Mouse (Mus musculus) forebrain, embryonic 10.5 days (tissue): ENCODE results near the gene Fancd2os. TPM values are rescaled to one million over a fixed set of nuclear protein-coding genes. Genes with fewer than 3 reads are reported as not detected.

Experiments used
- DNase-seq: peaks from one replicate; pipeline ENCODE4 v3.0.0-alpha.2; 2017; ENCODE audit warnings: low spot score; ENCODE audit errors: extremely low spot score
- H3K27ac ChIP-seq: fragments of 300-500 bp; sonication (generic); 2 replicates; pipeline ENCODE4 v1.5.1; 2016; ENCODE audit warnings: mild to moderate bottlenecking
- H3K27me3 ChIP-seq: fragments of 300-500 bp; sonication (generic); 2 replicates; pipeline ENCODE4 v1.6.1; 2016; ENCODE audit warnings: mild to moderate bottlenecking; ENCODE audit not compliant: poor library complexity, severe bottlenecking
- H3K36me3 ChIP-seq: fragments of 300-500 bp; sonication (generic); replicated peaks from 2 replicates; pipeline ENCODE4 v1.6.1; 2016; ENCODE audit warnings: mild to moderate bottlenecking, moderate library complexity
- H3K4me1 ChIP-seq: fragments of 300-500 bp; sonication (generic); 2 replicates; pipeline ENCODE4 v1.6.1; 2016
- H3K4me3 ChIP-seq: fragments of 300-500 bp; sonication (generic); 2 replicates; pipeline ENCODE4 v1.5.1; 2016; ENCODE audit warnings: mild to moderate bottlenecking, moderate library complexity
- H3K9me3 ChIP-seq: fragments of 300-500 bp; sonication (generic); 2 replicates; pipeline ENCODE4 v1.6.1; 2016; ENCODE audit warnings: mild to moderate bottlenecking, moderate library complexity
- WGBS: fragments of 180-500 bp; shearing (Covaris S2); methylation state at CpG from one replicate; pipeline ENCODE4 v1.1.7; 2016; 5-methylcytosine and 5-hydroxymethylcytosine counted together
- polyA plus RNA-seq: library from polyadenylated mRNA; unstranded; fragments of >200 nt; fragmentation: Nextera tagmentation; extraction: Ambion mirVana; gene quantifications from 2 replicates; pipeline ENCODE4 v1.2.1, GENCODE M21; 2016

Fancd2os gene
- polyA plus RNA-seq, 1 experiment from 2014 or later = not detected

GRCm38 (mm10) chr6:113599833-113600232, 682 bp downstream of the Fancd2os start:
- 81% methylated on average over 5 of the region's 5 CpGs for WGBS
- no peaks in the 10 kb centered on the region for H3K27me3 ChIP-seq
- H3K4me3 ChIP-seq = no peak overlapping the region
- H3K4me1 ChIP-seq = peaks cover 10% of the 10 kb centered on the region
- 0 out of 2 replicates have a peak overlapping the region, but pooled peaks have one; percentile 76 for H3K27ac ChIP-seq
- DNase-seq = no peak
- H3K9me3 ChIP-seq = no peaks in the 10 kb centered on the region
- H3K36me3 ChIP-seq = peaks cover 21% of the 10 kb centered on the region

GRCm38 (mm10) chr6:113597945-113598344, 2.6 kb downstream of the Fancd2os start:
- Histone ChIP-seq H3K4me1 (peaks cover 10% of the 10 kb centered on the region), H3K4me3 (no peak overlapping the region), H3K27ac (no peak overlapping the region), H3K27me3 (no peaks in the 10 kb centered on the region), H3K9me3 (no peaks in the 10 kb centered on the region), H3K36me3 (peaks cover 30% of the 10 kb centered on the region)
- WGBS = 94% methylated on average over 4 of the region's 4 CpGs
- DNase-seq = no peak

GRCm38 (mm10) chr6:113592637-113593036, 7.9 kb downstream of the Fancd2os start:
- Histone ChIP-seq H3K27ac (no peak overlapping the region), H3K4me1 (no peaks in the 10 kb centered on the region), H3K27me3 (no peaks in the 10 kb centered on the region), H3K4me3 (no peak overlapping the region), H3K9me3 (no peaks in the 10 kb centered on the region), H3K36me3 (peaks cover 57% of the 10 kb centered on the region)
- 96% methylated on average over 2 of the region's 2 CpGs for WGBS
- no peak for DNase-seq

GRCm38 (mm10) chr6:113586466-113587183, 13.9 kb downstream of the Fancd2os start:
- WGBS = 83% methylated on average over 5 of the region's 5 CpGs
- Histone ChIP-seq H3K4me3 (no peak overlapping the region), H3K9me3 (no peaks in the 10 kb centered on the region), H3K36me3 (peaks cover 65% of the 10 kb centered on the region), H3K27me3 (no peaks in the 10 kb centered on the region), H3K4me1 (no peaks in the 10 kb centered on the region), H3K27ac (no peak overlapping the region)
- DNase-seq = no peak

- no peaks in the 10 kb centered on the region for H3K27me3 ChIP-seq
- WGBS = 92% methylated on average over 5 of the region's 5 CpGs
- H3K36me3 ChIP-seq = peaks cover 73% of the 10 kb centered on the region
- no peaks in the 10 kb centered on the region for H3K9me3 ChIP-seq
- H3K4me3 ChIP-seq = no peak overlapping the region
- H3K27ac ChIP-seq = no peak overlapping the region
- no peaks in the 10 kb centered on the region for H3K4me1 ChIP-seq
- no peak for DNase-seq
Measured at GRCm38 (mm10) chr6:113585065-113585464, 15.4 kb downstream of the Fancd2os start.

- Histone ChIP-seq H3K27me3 (no peaks in the 10 kb centered on the region), H3K9me3 (no peaks in the 10 kb centered on the region), H3K36me3 (peaks cover 76% of the 10 kb centered on the region), H3K4me3 (no peak overlapping the region), H3K27ac (no peak overlapping the region), H3K4me1 (no peaks in the 10 kb centered on the region)
- 93% methylated on average over 4 of the region's 4 CpGs for WGBS
- no peak for DNase-seq
Measured at GRCm38 (mm10) chr6:113583023-113583422, 17.5 kb downstream of the Fancd2os start.

GRCm38 (mm10) chr6:113579306-113579705, 21.2 kb downstream of the Fancd2os start:
- Histone ChIP-seq H3K27ac (no peak overlapping the region), H3K27me3 (no peaks in the 10 kb centered on the region), H3K36me3 (peaks cover 82% of the 10 kb centered on the region), H3K9me3 (no peaks in the 10 kb centered on the region), H3K4me3 (no peak overlapping the region), H3K4me1 (no peaks in the 10 kb centered on the region)
- WGBS = 93% methylated on average over 3 of the region's 3 CpGs
- no peak for DNase-seq

GRCm38 (mm10) chr6:113576044-113576443, 24.5 kb downstream of the Fancd2os start:
- Histone ChIP-seq H3K4me1 (no peaks in the 10 kb centered on the region), H3K27me3 (no peaks in the 10 kb centered on the region), H3K9me3 (no peaks in the 10 kb centered on the region), H3K36me3 (peaks cover 84% of the 10 kb centered on the region), H3K4me3 (no peak overlapping the region), H3K27ac (no peak overlapping the region)
- no peak for DNase-seq
- WGBS = 96% methylated on average over 6 of the region's 6 CpGs

- H3K36me3 ChIP-seq = peaks cover 98% of the 10 kb centered on the region
- no peak overlapping the region for H3K4me3 ChIP-seq
- DNase-seq = no peak
- WGBS = 96% methylated on average over 1 of the region's 1 CpGs
- H3K27me3 ChIP-seq = no peaks in the 10 kb centered on the region
- H3K27ac ChIP-seq = no peak overlapping the region
- no peaks in the 10 kb centered on the region for H3K9me3 ChIP-seq
- no peaks in the 10 kb centered on the region for H3K4me1 ChIP-seq
Measured at GRCm38 (mm10) chr6:113564557-113564956, 36.0 kb downstream of the Fancd2os start.

- Histone ChIP-seq H3K9me3 (no peaks in the 10 kb centered on the region), H3K4me3 (no peak overlapping the region), H3K27me3 (no peaks in the 10 kb centered on the region), H3K27ac (no peak overlapping the region), H3K4me1 (no peaks in the 10 kb centered on the region), H3K36me3 (peaks cover 92% of the 10 kb centered on the region)
- DNase-seq = no peak
- WGBS = 87% methylated on average over 6 of the region's 6 CpGs
Measured at GRCm38 (mm10) chr6:113559736-113560135, 40.8 kb downstream of the Fancd2os start.

Other genes starting within 250 kb of the Fancd2os start
- 53.8 and 59.3 TPM in 2 replicates for gene Tada3, start 222.8 kb downstream of the Fancd2os start, polyA plus RNA-seq
- gene Arpc4, start 222.6 kb downstream of the Fancd2os start, polyA plus RNA-seq = 366 TPM in 2 replicates
- gene Ttll3, start 211.5 kb downstream of the Fancd2os start, polyA plus RNA-seq = 4.0 and 4.2 TPM in 2 replicates
- gene Rpusd3, start 181.4 kb downstream of the Fancd2os start, polyA plus RNA-seq = 38.3 and 40.6 TPM in 2 replicates
- not detected in 2 replicates for gene Cidec, start 165.0 kb downstream of the Fancd2os start, polyA plus RNA-seq
- gene Jagn1, start 158.1 kb downstream of the Fancd2os start, polyA plus RNA-seq = 85.1 and 92.0 TPM in 2 replicates
- 0.73 and 1.3 TPM in 2 replicates for gene Il17re, start 142.2 kb downstream of the Fancd2os start, polyA plus RNA-seq
- 2.5 and 2.7 TPM in 2 replicates for gene Il17rc, start 129.3 kb downstream of the Fancd2os start, polyA plus RNA-seq
- gene Creld1, start 117.4 kb downstream of the Fancd2os start, polyA plus RNA-seq = 31.1 and 33.2 TPM in 2 replicates
- gene Prrt3, start 98.8 kb downstream of the Fancd2os start, polyA plus RNA-seq = 2.1 and 2.8 TPM in 2 replicates
- gene Emc3, start 69.1 kb downstream of the Fancd2os start, polyA plus RNA-seq = 75.0 and 78.5 TPM in 2 replicates
- 20.7 and 25.0 TPM in 2 replicates for gene Fancd2, start 69.0 kb downstream of the Fancd2os start, polyA plus RNA-seq
- gene Brk1, start 4.1 kb upstream of the Fancd2os start, polyA plus RNA-seq = 200 and 203 TPM in 2 replicates
- 41.4 and 42.4 TPM in 2 replicates for gene Vhl, start 23.2 kb upstream of the Fancd2os start, polyA plus RNA-seq
- 3.8 and 3.9 TPM in 2 replicates for gene Irak2, start 37.8 kb upstream of the Fancd2os start, polyA plus RNA-seq
- gene Tatdn2, start 96.3 kb upstream of the Fancd2os start, polyA plus RNA-seq = 0.62 and 0.76 TPM in 2 replicates
- not detected in 2 replicates for gene Ghrl, start 119.2 kb upstream of the Fancd2os start, polyA plus RNA-seq
- gene Sec13, start 140.0 kb upstream of the Fancd2os start, polyA plus RNA-seq = 282 and 289 TPM in 2 replicates